Mouse (Mus musculus) lung, postnatal 0 days (tissue): ENCODE data around the gene Zfp963. TPM values are rescaled to one million over a fixed set of nuclear protein-coding genes. Genes with fewer than 3 reads are reported as not detected.
"Not testable (repeated sequence)": the region's sequence is repeated elsewhere in the genome, so short reads cannot be mapped to it uniquely, and the experiment has no call there.

Experiments used
- ATAC-seq: fragments of 200-750 bp; cut with Nextera tagmentation; 2 replicates; pipeline ENCODE4 v1.8.0; 2017; ENCODE audit warnings: moderate library complexity
- DNase-seq: peaks from one replicate; pipeline ENCODE4 v3.0.0-alpha.2; 2016; ENCODE audit warnings: low spot score
- H3K27ac ChIP-seq: fragments of 300-500 bp; sonication (generic); 2 replicates; pipeline ENCODE4 v1.5.1; 2014; ENCODE audit warnings: antibody characterized with exemption, mild to moderate bottlenecking, low read length, mixed read lengths
- H3K27me3 ChIP-seq: fragments of 300-500 bp; sonication (generic); replicated peaks from 2 replicates; pipeline ENCODE4 v1.6.1; 2014; ENCODE audit warnings: low read length, mixed read lengths; ENCODE audit not compliant: insufficient read depth
- H3K36me3 ChIP-seq: fragments of 300-500 bp; sonication (generic); 2 replicates; pipeline ENCODE4 v1.6.1; 2014; ENCODE audit warnings: low read length, mixed read lengths; ENCODE audit not compliant: insufficient read depth
- H3K4me1 ChIP-seq: fragments of 300-500 bp; sonication (generic); 2 replicates; pipeline ENCODE4 v1.6.1; 2014; ENCODE audit warnings: antibody characterized with exemption, low read depth, low read length, mixed read lengths; ENCODE audit not compliant: insufficient read depth
- H3K4me2 ChIP-seq: fragments of 300-500 bp; sonication (generic); replicated peaks from 2 replicates; pipeline ENCODE4 v1.6.1; 2014; ENCODE audit warnings: low read depth, mild to moderate bottlenecking, low read length, moderate library complexity, mixed read lengths
- H3K4me3 ChIP-seq: fragments of 300-500 bp; sonication (generic); 2 replicates; pipeline ENCODE4 v1.5.1; 2014; ENCODE audit warnings: low read depth, low read length
- H3K9ac ChIP-seq: fragments of 300-500 bp; sonication (generic); replicated peaks from 2 replicates; pipeline ENCODE4 v1.6.1; 2014; ENCODE audit warnings: low read depth, mild to moderate bottlenecking
- H3K9me3 ChIP-seq: fragments of 300-500 bp; sonication (generic); 2 replicates; pipeline ENCODE4 v1.6.1; 2016; ENCODE audit warnings: low read length, mixed read lengths
- CTCF ChIP-seq: IDR thresholded peaks from 2 replicates; pipeline ENCODE4 v1.5.1; 2016; ENCODE audit warnings: antibody characterized with exemption, mild to moderate bottlenecking
- EP300 ChIP-seq: IDR thresholded peaks from 2 replicates; pipeline ENCODE4 v1.6.1; 2016; ENCODE audit warnings: antibody characterized with exemption, mild to moderate bottlenecking, control low read depth
- WGBS: fragments of 180-500 bp; shearing (Covaris S2); extraction: QIAGEN DNeasy Blood & Tissue Kit; methylation state at CpG from one replicate; pipeline ENCODE4 v1.1.7; 2014; 5-methylcytosine and 5-hydroxymethylcytosine counted together
- polyA plus RNA-seq: library from polyadenylated mRNA; unstranded; fragments of >200 nt; fragmentation: Nextera tagmentation; extraction: Ambion mirVana; gene quantifications from 2 replicates; pipeline ENCODE4 v1.2.1, GENCODE M21; 2015

Zfp963 gene
- polyA plus RNA-seq, 1 experiment from 2014 or later = 7.1 TPM

- peaks cover 8% of the 10 kb centered on the region; the same call in 1 of the 2 replicates for H3K4me1 ChIP-seq
- H3K9me3 ChIP-seq = no peaks in the 10 kb centered on the region
- H3K4me2 ChIP-seq = peak overlapping the region; percentile 54
- ATAC-seq (peak; percentile 98), DNase-seq (peak; percentile 100)
- no peak for TF ChIP-seq CTCF
- TF ChIP-seq EP300 = no peak
- H3K36me3 ChIP-seq = no peaks in the 10 kb centered on the region
- peak overlapping the region; percentile 84 for H3K4me3 ChIP-seq
- H3K9ac ChIP-seq = peak overlapping the region; percentile 89
- peak overlapping the region; percentile 99 for H3K27ac ChIP-seq
- 1% methylated on average over 46 of the region's 52 CpGs for WGBS
- H3K27me3 ChIP-seq = no peaks in the 10 kb centered on the region
Observed at GRCm38 (mm10) chr8:69716403-69717231, 33.2 kb downstream of the Zfp963 start.

- H3K9me3 ChIP-seq = no peaks in the 10 kb centered on the region
- no peak overlapping the region for H3K4me3 ChIP-seq
- no peak overlapping the region for H3K27ac ChIP-seq
- peaks cover 8% of the 10 kb centered on the region; the same call in 1 of the 2 replicates for H3K4me1 ChIP-seq
- WGBS = 73% methylated on average over 6 of the region's 6 CpGs
- H3K9ac ChIP-seq = no peak overlapping the region
- H3K36me3 ChIP-seq = no peaks in the 10 kb centered on the region
- peak overlapping the region; percentile 18; the same call in 1 of the 2 replicates for H3K4me2 ChIP-seq
- H3K27me3 ChIP-seq = no peaks in the 10 kb centered on the region
- TF ChIP-seq EP300 = no peak
- TF ChIP-seq CTCF = no peak
- ATAC-seq = no peak
- DNase-seq = no peak
Observed at GRCm38 (mm10) chr8:69715366-69715765, 34.4 kb downstream of the Zfp963 start.

- WGBS = 88% methylated on average over 8 of the region's 8 CpGs
- H3K9ac ChIP-seq = no peak overlapping the region
- H3K9me3 ChIP-seq = no peaks in the 10 kb centered on the region
- no peak overlapping the region for H3K4me2 ChIP-seq
- TF ChIP-seq CTCF = no peak
- TF ChIP-seq EP300 = no peak
- H3K27me3 ChIP-seq = no peaks in the 10 kb centered on the region
- H3K4me3 ChIP-seq = no peak overlapping the region
- H3K4me1 ChIP-seq = peaks cover 8% of the 10 kb centered on the region; the same call in 1 of the 2 replicates
- peaks cover 6% of the 10 kb centered on the region; the same call in 1 of the 2 replicates for H3K36me3 ChIP-seq
- no peak for ATAC-seq
- no peak overlapping the region for H3K27ac ChIP-seq
- no peak for DNase-seq
Observed at GRCm38 (mm10) chr8:69713516-69713915, 36.3 kb downstream of the Zfp963 start.

GRCm38 (mm10) chr8:69710624-69711023 lies 39.1 kb downstream of the Zfp963 start, which contains the start of gene Zfp869:
TSS of gene Zfp869 (minus strand) at chr8:69710724.
- not testable (repeated sequence) for H3K27ac ChIP-seq, H3K27me3 ChIP-seq, H3K9ac ChIP-seq, DNase-seq, H3K4me2 ChIP-seq, H3K4me3 ChIP-seq, ATAC-seq, H3K9me3 ChIP-seq, H3K4me1 ChIP-seq
- H3K36me3 ChIP-seq = peaks cover 31% of the 10 kb centered on the region; the same call in 1 of the 2 replicates
- WGBS = 97% methylated on average over 8 of the region's 10 CpGs

- no peaks in the 10 kb centered on the region for H3K4me1 ChIP-seq
- 0 out of 2 replicates have a peak, but pooled peaks cover 3% of the 10 kb centered on the region for H3K9me3 ChIP-seq
- H3K9ac ChIP-seq = no peak overlapping the region
- no peak for DNase-seq
- H3K36me3 ChIP-seq = peaks cover 24% of the 10 kb centered on the region; the same call in 1 of the 2 replicates
- no peak overlapping the region for H3K4me3 ChIP-seq
- WGBS = 61% methylated on average over 6 of the region's 6 CpGs
- no peaks in the 10 kb centered on the region for H3K27me3 ChIP-seq
- no peak for TF ChIP-seq CTCF
- TF ChIP-seq EP300 = no peak
- no peak for ATAC-seq
- H3K4me2 ChIP-seq = no peak overlapping the region
- H3K27ac ChIP-seq = no peak overlapping the region
Observed at GRCm38 (mm10) chr8:69701810-69702209, 48.0 kb downstream of the Zfp963 start.

Other genes with a start within 250 kb of the Zfp963 start
- gene Gm7697, start 227.0 kb downstream of the Zfp963 start, polyA plus RNA-seq = not detected in 2 replicates
- 15.2 and 16.1 TPM in 2 replicates for gene Zfp868, start 124.4 kb downstream of the Zfp963 start, polyA plus RNA-seq
- 0.95 and 1.1 TPM in 2 replicates for gene Zfp964, start 95.5 kb downstream of the Zfp963 start, polyA plus RNA-seq
- gene Zfp869, start 39.2 kb downstream of the Zfp963 start, polyA plus RNA-seq = 14.6 and 16.8 TPM in 2 replicates
- gene Gm20422, start 24.9 kb upstream of the Zfp963 start, polyA plus RNA-seq = 0.19 and 0.41 TPM in 2 replicates
- gene Atp13a1, start 41.2 kb upstream of the Zfp963 start, polyA plus RNA-seq = 21.2 and 21.6 TPM in 2 replicates
- gene Zfp866, start 41.2 kb upstream of the Zfp963 start, polyA plus RNA-seq = 12.8 and 13.2 TPM in 2 replicates
- gene Gmip, start 58.7 kb upstream of the Zfp963 start, polyA plus RNA-seq = 8.4 and 8.6 TPM in 2 replicates
- 0.52 and 0.56 TPM in 2 replicates for gene Lpar2, start 72.5 kb upstream of the Zfp963 start, polyA plus RNA-seq
- 15.9 and 17.0 TPM in 2 replicates for gene Pbx4, start 82.5 kb upstream of the Zfp963 start, polyA plus RNA-seq
- 0.17 and 0.36 TPM in 2 replicates for gene Cilp2, start 137.7 kb upstream of the Zfp963 start, polyA plus RNA-seq
- 1.9 and 2.3 TPM in 2 replicates for gene Tssk6, start 152.2 kb upstream of the Zfp963 start, polyA plus RNA-seq
- 165 and 177 TPM in 2 replicates for gene Ndufa13, start 152.6 kb upstream of the Zfp963 start, polyA plus RNA-seq
- 2.1 and 3.4 TPM in 2 replicates for gene Yjefn3, start 152.7 kb upstream of the Zfp963 start, polyA plus RNA-seq
- gene Gatad2a, start 246.4 kb upstream of the Zfp963 start, polyA plus RNA-seq = 40.9 and 41.8 TPM in 2 replicates